Mouse (Mus musculus) embryonic facial prominence, embryonic 11.5 days (tissue): Measurements from ENCODE around the gene Pkd1l1. TPM values are rescaled to one million over a fixed set of nuclear protein-coding genes. Genes with fewer than 3 reads are reported as not detected.

Experiments used
- ATAC-seq: fragments of 200-750 bp; cut with Nextera tagmentation; replicated peaks from 2 replicates; pipeline ENCODE4 v1.8.0; 2017; ENCODE audit warnings: low read depth; ENCODE audit not compliant: insufficient number of reproducible peaks, low FRiP score, low TSS enrichment
- DNase-seq: peaks from one replicate; pipeline ENCODE4 v3.0.0-alpha.2; 2015; ENCODE audit warnings: low spot score
- H3K27ac ChIP-seq: fragments of 300-500 bp; sonication (generic); replicated peaks from 2 replicates; pipeline ENCODE4 v1.5.1; 2014; ENCODE audit warnings: mild to moderate bottlenecking, low read depth, low read length, control low read depth
- H3K27me3 ChIP-seq: fragments of 300-500 bp; sonication (generic); 2 replicates; pipeline ENCODE4 v1.6.1; 2014; ENCODE audit warnings: mild to moderate bottlenecking, low read length, moderate library complexity, mixed read lengths; ENCODE audit not compliant: control insufficient read depth, insufficient read depth
- H3K36me3 ChIP-seq: fragments of 300-500 bp; sonication (generic); replicated peaks from 2 replicates; pipeline ENCODE4 v1.6.1; 2014; ENCODE audit warnings: low read depth, mild to moderate bottlenecking, low read length, moderate library complexity, mixed read lengths; ENCODE audit not compliant: control insufficient read depth, insufficient read depth
- H3K4me1 ChIP-seq: fragments of 300-500 bp; sonication (generic); 2 replicates; pipeline ENCODE4 v1.6.1; 2014; ENCODE audit warnings: low read length, mixed read lengths; ENCODE audit not compliant: control insufficient read depth, insufficient read depth
- H3K4me2 ChIP-seq: fragments of 300-500 bp; sonication (generic); 2 replicates; pipeline ENCODE4 v1.6.1; 2014; ENCODE audit warnings: low read depth, mild to moderate bottlenecking, control low read depth, low read length, moderate library complexity
- H3K4me3 ChIP-seq: fragments of 300-500 bp; sonication (generic); 2 replicates; pipeline ENCODE4 v1.5.1; 2014; ENCODE audit warnings: low read depth, low read length, control low read depth
- H3K9ac ChIP-seq: fragments of 300-500 bp; sonication (generic); replicated peaks from 2 replicates; pipeline ENCODE4 v1.6.1; 2014; ENCODE audit warnings: mild to moderate bottlenecking, control low read depth, low read length
- H3K9me3 ChIP-seq: fragments of 300-500 bp; sonication (generic); replicated peaks from 2 replicates; pipeline ENCODE4 v1.6.1; 2016; ENCODE audit warnings: mild to moderate bottlenecking, low read length, inconsistent platforms, mixed read lengths; ENCODE audit not compliant: control insufficient read depth
- WGBS: fragments of 180-500 bp; shearing (Covaris S2); extraction: QIAGEN DNeasy Blood & Tissue Kit; methylation state at CpG from one replicate; pipeline ENCODE4 v1.1.7; 2014; 5-methylcytosine and 5-hydroxymethylcytosine counted together
- polyA plus RNA-seq: library from polyadenylated mRNA; unstranded; fragments of >200 nt; fragmentation: Nextera tagmentation; extraction: Ambion mirVana; gene quantifications from 2 replicates; pipeline ENCODE4 v1.2.1, GENCODE M21; 2014

Gene Pkd1l1
- polyA plus RNA-seq, 1 experiment from 2014 or later = not detected

GRCm38 (mm10) chr11:8958108-8958507, 15.0 kb downstream of the Pkd1l1 start:
- no peak overlapping the region for H3K4me3 ChIP-seq
- H3K4me2 ChIP-seq = no peak overlapping the region
- H3K9ac ChIP-seq = no peak overlapping the region
- no peaks in the 10 kb centered on the region for H3K27me3 ChIP-seq
- ATAC-seq = no peak
- no peaks in the 10 kb centered on the region for H3K4me1 ChIP-seq
- no peak overlapping the region for H3K27ac ChIP-seq
- 24% methylated on average over 4 of the region's 4 CpGs for WGBS
- no peaks in the 10 kb centered on the region for H3K36me3 ChIP-seq
- DNase-seq = no peak
- no peaks in the 10 kb centered on the region for H3K9me3 ChIP-seq

DNA sequence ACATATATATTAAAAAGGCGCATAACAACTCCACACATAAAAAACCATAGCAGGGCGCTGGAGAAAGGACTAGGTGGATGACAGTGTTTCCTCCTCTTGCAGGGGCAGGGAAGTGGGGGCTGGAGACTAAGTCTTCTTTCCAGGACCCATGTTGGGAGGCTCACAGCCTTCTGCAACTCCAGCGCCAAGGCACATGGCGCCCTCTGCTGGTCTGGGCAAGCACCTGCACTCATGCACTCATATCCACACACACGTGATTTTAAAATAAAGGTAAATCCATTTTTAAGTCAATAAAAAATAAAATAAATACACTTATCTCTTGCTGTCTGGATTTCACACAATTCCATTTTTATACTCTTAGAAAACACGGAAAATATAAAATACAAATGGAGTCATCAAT, 16.0 kb downstream of the Pkd1l1 start:
- DNase-seq (no peak), ATAC-seq (no peak)
- no peaks in the 10 kb centered on the region for H3K9me3 ChIP-seq
- H3K4me1 ChIP-seq = no peaks in the 10 kb centered on the region
- H3K27ac ChIP-seq = no peak overlapping the region
- no peaks in the 10 kb centered on the region for H3K27me3 ChIP-seq
- WGBS = 65% methylated on average over 6 of the region's 6 CpGs
- no peak overlapping the region for H3K4me2 ChIP-seq
- no peaks in the 10 kb centered on the region for H3K36me3 ChIP-seq
- H3K9ac ChIP-seq = no peak overlapping the region
- no peak overlapping the region for H3K4me3 ChIP-seq

DNA sequence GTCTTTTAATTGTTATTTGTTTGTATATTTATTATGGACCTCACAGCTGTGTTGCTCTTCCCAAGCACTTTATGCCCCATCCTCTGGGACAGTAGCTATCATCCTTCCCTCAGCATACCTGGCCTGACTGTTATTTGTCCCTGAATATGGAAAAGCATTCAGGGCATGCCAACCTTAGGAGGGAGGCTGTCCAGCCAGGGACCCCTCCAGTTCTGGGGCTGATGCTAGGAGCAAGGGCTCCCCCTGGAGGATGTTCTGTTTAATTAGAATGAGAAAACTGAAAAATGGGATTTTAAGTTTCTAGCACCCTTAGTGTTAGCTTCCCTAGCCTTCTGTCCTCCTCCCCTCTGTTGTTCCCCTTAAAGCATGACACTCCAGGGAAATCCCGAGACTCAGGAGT, 17.4 kb downstream of the Pkd1l1 start:
- Histone ChIP-seq H3K9ac (no peak overlapping the region), H3K4me3 (no peak overlapping the region), H3K9me3 (no peaks in the 10 kb centered on the region), H3K4me1 (no peaks in the 10 kb centered on the region), H3K36me3 (no peaks in the 10 kb centered on the region), H3K4me2 (no peak overlapping the region), H3K27ac (no peak overlapping the region), H3K27me3 (no peaks in the 10 kb centered on the region)
- WGBS = 17% methylated on average over 1 of the region's 1 CpGs
- ATAC-seq (0 out of 2 replicates have a peak, but pooled peaks have one; percentile 22), DNase-seq (peak; percentile 70)

- Histone ChIP-seq H3K4me3 (no peak overlapping the region), H3K4me2 (no peak overlapping the region), H3K36me3 (no peaks in the 10 kb centered on the region), H3K9me3 (no peaks in the 10 kb centered on the region), H3K27ac (no peak overlapping the region), H3K4me1 (no peaks in the 10 kb centered on the region), H3K9ac (no peak overlapping the region), H3K27me3 (no peaks in the 10 kb centered on the region)
- DNase-seq (no peak), ATAC-seq (no peak)
- WGBS = 82% methylated on average over 6 of the region's 6 CpGs
Observed at GRCm38 (mm10) chr11:8949765-8950430, 23.2 kb downstream of the Pkd1l1 start.

GRCm38 (mm10) chr11:8948871-8949270, 24.2 kb downstream of the Pkd1l1 start:
- no peaks in the 10 kb centered on the region for H3K36me3 ChIP-seq
- no peak overlapping the region for H3K4me2 ChIP-seq
- H3K4me1 ChIP-seq = no peaks in the 10 kb centered on the region
- H3K9me3 ChIP-seq = no peaks in the 10 kb centered on the region
- H3K9ac ChIP-seq = no peak overlapping the region
- no peak for ATAC-seq
- H3K27ac ChIP-seq = no peak overlapping the region
- no peak for DNase-seq
- 69% methylated on average over 3 of the region's 3 CpGs for WGBS
- no peaks in the 10 kb centered on the region for H3K27me3 ChIP-seq
- H3K4me3 ChIP-seq = no peak overlapping the region

GRCm38 (mm10) chr11:8944114-8944513, 29.0 kb downstream of the Pkd1l1 start:
- DNase-seq = no peak
- Histone ChIP-seq H3K4me3 (no peak overlapping the region), H3K9ac (no peak overlapping the region), H3K27ac (no peak overlapping the region), H3K36me3 (no peaks in the 10 kb centered on the region), H3K4me1 (no peaks in the 10 kb centered on the region), H3K27me3 (no peaks in the 10 kb centered on the region), H3K9me3 (no peaks in the 10 kb centered on the region), H3K4me2 (no peak overlapping the region)
- no peak for ATAC-seq
- 86% methylated on average over 4 of the region's 4 CpGs for WGBS

DNA sequence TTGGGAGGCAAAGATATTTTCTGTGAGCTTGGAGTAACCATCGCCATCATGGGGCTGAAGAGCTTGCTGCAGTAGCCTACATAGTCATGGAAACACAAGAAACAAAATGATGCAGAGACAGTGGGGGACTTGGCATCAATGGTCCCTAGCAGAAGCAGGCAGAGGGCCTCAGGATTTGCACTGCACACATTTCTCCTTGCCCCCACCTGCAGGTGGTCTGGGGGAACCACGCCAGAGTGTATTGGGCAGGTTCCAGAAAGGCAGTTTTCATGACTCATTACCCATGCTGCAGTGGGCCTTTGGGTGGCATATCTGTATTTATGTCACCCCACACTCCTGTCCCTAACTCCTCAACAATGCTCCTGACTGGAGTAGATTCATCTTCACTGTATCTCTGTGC, 30.6 kb downstream of the Pkd1l1 start:
- no peaks in the 10 kb centered on the region for H3K36me3 ChIP-seq
- no peak overlapping the region for H3K4me2 ChIP-seq
- H3K9me3 ChIP-seq = no peaks in the 10 kb centered on the region
- no peaks in the 10 kb centered on the region for H3K27me3 ChIP-seq
- no peak for ATAC-seq
- no peak overlapping the region for H3K9ac ChIP-seq
- DNase-seq = no peak
- 90% methylated on average over 2 of the region's 2 CpGs for WGBS
- no peak overlapping the region for H3K4me3 ChIP-seq
- H3K27ac ChIP-seq = no peak overlapping the region
- no peaks in the 10 kb centered on the region for H3K4me1 ChIP-seq

DNA sequence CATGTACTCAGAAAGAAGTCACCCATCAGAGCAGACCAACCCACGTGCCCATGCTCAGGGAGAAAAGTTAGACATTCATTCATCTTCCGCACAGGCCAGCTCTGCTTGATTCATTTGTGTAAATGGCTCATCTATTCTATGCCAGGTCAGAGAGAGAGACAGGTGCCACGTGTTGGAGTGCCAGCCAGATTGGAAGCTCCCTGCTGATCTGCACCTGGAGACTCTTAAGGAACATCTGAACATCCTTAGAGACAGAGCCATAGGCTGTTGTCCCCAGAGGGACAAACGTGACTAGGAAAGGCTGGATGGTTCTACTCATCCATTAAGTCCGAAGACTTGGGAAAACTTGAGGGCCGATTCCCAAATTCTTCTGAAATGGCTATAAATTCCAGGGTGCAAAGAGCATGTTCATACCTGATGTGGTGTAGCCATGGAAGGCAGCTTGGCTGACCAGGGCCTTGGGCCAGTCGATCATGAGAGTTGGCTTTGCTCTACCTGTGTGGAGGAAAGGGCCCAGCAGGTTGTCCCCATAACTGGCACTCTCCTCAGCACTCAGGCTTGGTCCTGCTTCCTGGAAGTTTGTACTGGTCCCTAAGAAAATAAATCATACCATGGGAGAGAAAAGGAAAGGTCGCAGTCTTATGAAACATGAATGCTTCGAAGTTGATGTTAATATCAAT, 36.5 kb downstream of the Pkd1l1 start:
- no peaks in the 10 kb centered on the region for H3K4me1 ChIP-seq
- DNase-seq = no peak
- no peak overlapping the region for H3K4me2 ChIP-seq
- no peaks in the 10 kb centered on the region for H3K27me3 ChIP-seq
- H3K36me3 ChIP-seq = no peaks in the 10 kb centered on the region
- ATAC-seq = no peak
- WGBS = 84% methylated on average over 9 of the region's 9 CpGs
- H3K27ac ChIP-seq = no peak overlapping the region
- H3K4me3 ChIP-seq = no peak overlapping the region
- H3K9ac ChIP-seq = no peak overlapping the region
- no peaks in the 10 kb centered on the region for H3K9me3 ChIP-seq
